Mouse (Mus musculus): Measurements from ENCODE around the gene Plcxd2. TPM values are rescaled to one million over a fixed set of nuclear protein-coding genes. Genes with fewer than 3 reads are reported as not detected.

Gene Plcxd2
- 0.93 and 1.1 TPM in 2 replicates for polyA plus RNA-seq (2015; fragmentation: Nextera tagmentation; extraction: Ambion mirVana)

DNA sequence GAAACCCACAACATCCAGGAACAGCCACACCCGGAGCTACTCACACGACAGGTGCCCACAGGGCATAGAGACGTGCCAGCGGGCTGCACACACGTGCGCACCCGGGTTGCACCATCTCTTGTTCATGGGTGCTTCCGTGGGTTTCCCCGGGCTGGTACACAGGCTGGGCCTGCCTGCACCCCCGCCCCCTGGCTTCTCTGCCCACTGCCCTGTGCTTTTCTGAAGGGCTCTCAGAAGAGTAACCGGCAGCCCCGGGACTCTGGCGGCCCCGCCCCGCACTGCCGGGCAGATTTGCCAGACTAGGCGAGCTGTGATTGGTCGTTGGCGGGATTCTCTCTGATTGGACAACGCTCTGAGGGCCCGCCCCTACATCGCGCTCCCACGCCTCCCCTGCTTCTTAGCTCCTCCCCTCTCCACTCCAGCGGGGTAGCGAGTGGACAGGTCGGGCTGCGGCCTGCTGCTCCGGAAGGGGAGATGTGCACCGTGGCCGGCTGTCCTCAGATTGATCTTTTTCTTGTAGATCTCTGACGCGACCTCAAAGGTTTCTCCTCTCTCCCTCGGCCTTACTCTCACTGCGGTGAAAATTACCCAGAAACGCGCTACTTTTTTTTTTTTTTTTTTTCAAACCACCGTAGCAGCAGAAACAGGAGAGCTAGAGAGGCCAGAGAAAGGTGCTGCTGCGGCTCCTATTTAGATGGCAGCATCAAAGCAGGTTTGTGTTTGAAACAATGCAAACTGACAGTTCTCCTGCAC is at the start of gene Plcxd2:
Gene Plcxd2, minus strand, starts transcription at position 66 of the 753 bp plus-strand sequence.
- Histone ChIP-seq H3K4me3 (ENCODE audit: low read length) (peak within 1 kb of the TSS; percentile 72), H3K9ac (ENCODE audit: low read length) (peak within 1 kb of the TSS; percentile 75), H3K27ac (ENCODE audit: low read length) (peak within 1 kb of the TSS; percentile 75), H3K27me3 (ENCODE audit: control insufficient read depth, insufficient read depth, low read depth, low read length) (no peaks in the 10 kb centered on the region), H3K9me3 (ENCODE audit: control insufficient read depth, low read length) (no peaks in the 10 kb centered on the region), H3K4me2 (ENCODE audit: low read depth, low read length) (peak within 1 kb of the TSS; percentile 98), H3K36me3 (ENCODE audit: control insufficient read depth, insufficient read depth, low read length) (no peaks in the 10 kb centered on the region), H3K4me1 (replicated peaks; ENCODE audit: control insufficient read depth, insufficient read depth, low read length) (peaks cover 11% of the 10 kb centered on the region)
- under 1% methylated on average over 39 of the region's 39 CpGs for whole genome bisulfite sequencing
- ATAC-seq (ENCODE audit: low read depth): peak; percentile 100

DNA sequence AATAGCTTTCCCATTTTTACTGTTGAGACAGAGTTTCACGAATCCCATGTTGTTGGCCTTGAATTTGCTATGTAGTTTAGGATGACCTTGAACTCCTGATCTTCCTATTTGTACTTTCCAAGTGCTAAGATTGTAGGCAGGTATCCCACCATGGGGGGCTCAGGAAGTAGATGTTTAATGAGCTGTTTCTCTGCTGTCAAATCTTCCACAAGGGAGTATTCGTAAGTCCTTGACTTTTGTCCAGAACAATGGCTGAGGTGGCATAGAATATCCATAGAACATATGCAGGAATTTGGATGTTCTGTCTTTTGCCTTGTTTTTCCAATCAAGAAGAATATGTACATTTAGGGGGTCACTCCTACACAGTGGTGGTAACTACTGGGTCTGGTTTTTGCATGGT is 36.9 kb upstream of the Plcxd2 start:
- H3K9ac ChIP-seq (ENCODE audit: low read length): no peak overlapping the region
- H3K27ac ChIP-seq (ENCODE audit: low read length): no peak overlapping the region
- no peak overlapping the region for H3K4me3 ChIP-seq (ENCODE audit: low read length)
- no peak overlapping the region for H3K4me2 ChIP-seq (ENCODE audit: low read depth, low read length)
- H3K9me3 ChIP-seq (ENCODE audit: control insufficient read depth, low read length): no peaks in the 10 kb centered on the region
- WGBS: 76% methylated on average over 2 of the region's 2 CpGs
- no peaks in the 10 kb centered on the region for H3K27me3 ChIP-seq (ENCODE audit: control insufficient read depth, insufficient read depth, low read depth, low read length)
- no peaks in the 10 kb centered on the region for H3K36me3 ChIP-seq (ENCODE audit: control insufficient read depth, insufficient read depth, low read length)
- H3K4me1 ChIP-seq (replicated peaks; ENCODE audit: control insufficient read depth, insufficient read depth, low read length): no peaks in the 10 kb centered on the region
- no peak for ATAC-seq (ENCODE audit: low read depth)

DNA sequence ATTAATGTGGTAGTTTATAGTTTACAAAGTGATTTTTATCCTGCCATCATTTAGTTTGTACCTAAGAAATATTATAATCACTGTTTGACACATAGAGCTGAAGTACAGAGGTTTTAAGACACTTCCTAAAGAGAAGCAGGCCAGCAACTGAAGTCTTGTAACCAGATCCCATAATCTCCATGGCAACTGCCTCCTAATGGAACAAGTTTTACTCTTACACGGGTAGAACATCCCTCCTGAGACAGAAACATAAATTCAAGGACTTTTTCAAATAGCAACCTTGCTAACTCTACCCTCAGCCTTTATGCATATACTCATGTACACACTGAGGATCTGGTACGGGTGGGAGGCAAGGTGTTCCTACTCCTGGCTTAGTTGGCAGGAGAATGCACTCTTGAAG is 26.2 kb upstream of the Plcxd2 start:
- 40% methylated on average over 2 of the region's 2 CpGs for WGBS
- ATAC-seq (ENCODE audit: low read depth): no peak
- no peak overlapping the region for H3K4me2 ChIP-seq (ENCODE audit: low read depth, low read length)
- H3K4me1 ChIP-seq (replicated peaks; ENCODE audit: control insufficient read depth, insufficient read depth, low read length): no peaks in the 10 kb centered on the region
- no peak overlapping the region for H3K4me3 ChIP-seq (ENCODE audit: low read length)
- no peak overlapping the region for H3K27ac ChIP-seq (ENCODE audit: low read length)
- no peaks in the 10 kb centered on the region for H3K27me3 ChIP-seq (ENCODE audit: control insufficient read depth, insufficient read depth, low read depth, low read length)
- H3K9me3 ChIP-seq (ENCODE audit: control insufficient read depth, low read length): no peaks in the 10 kb centered on the region
- no peaks in the 10 kb centered on the region for H3K36me3 ChIP-seq (ENCODE audit: control insufficient read depth, insufficient read depth, low read length)
- H3K9ac ChIP-seq (ENCODE audit: low read length): no peak overlapping the region

DNA sequence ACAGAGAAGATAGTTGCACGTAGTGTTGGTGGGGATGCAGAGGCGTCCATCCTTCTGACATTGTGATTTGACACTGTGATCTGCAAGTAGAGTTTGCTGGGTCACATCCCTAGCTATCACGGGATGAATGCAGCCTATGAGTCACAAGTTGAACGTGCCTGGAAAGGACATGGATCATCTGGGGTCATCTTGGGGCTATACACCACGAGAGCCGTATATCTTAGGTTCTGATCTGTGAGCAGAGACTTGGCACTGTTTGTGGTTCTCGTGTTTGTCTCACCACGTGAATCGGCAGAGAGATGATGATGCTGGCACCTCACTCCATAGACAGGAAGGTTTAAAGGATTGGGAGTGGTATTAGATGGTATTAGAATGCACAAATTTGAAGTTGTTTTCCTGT is 23.9 kb upstream of the Plcxd2 start:
- no peaks in the 10 kb centered on the region for H3K27me3 ChIP-seq (ENCODE audit: control insufficient read depth, insufficient read depth, low read depth, low read length)
- 60% methylated on average over 9 of the region's 9 CpGs for WGBS
- ATAC-seq (ENCODE audit: low read depth): no peak
- H3K4me3 ChIP-seq (ENCODE audit: low read length): no peak overlapping the region
- no peaks in the 10 kb centered on the region for H3K9me3 ChIP-seq (ENCODE audit: control insufficient read depth, low read length)
- no peaks in the 10 kb centered on the region for H3K4me1 ChIP-seq (replicated peaks; ENCODE audit: control insufficient read depth, insufficient read depth, low read length)
- no peak overlapping the region for H3K4me2 ChIP-seq (ENCODE audit: low read depth, low read length)
- H3K27ac ChIP-seq (ENCODE audit: low read length): no peak overlapping the region
- no peak overlapping the region for H3K9ac ChIP-seq (ENCODE audit: low read length)
- H3K36me3 ChIP-seq (ENCODE audit: control insufficient read depth, insufficient read depth, low read length): no peaks in the 10 kb centered on the region

DNA sequence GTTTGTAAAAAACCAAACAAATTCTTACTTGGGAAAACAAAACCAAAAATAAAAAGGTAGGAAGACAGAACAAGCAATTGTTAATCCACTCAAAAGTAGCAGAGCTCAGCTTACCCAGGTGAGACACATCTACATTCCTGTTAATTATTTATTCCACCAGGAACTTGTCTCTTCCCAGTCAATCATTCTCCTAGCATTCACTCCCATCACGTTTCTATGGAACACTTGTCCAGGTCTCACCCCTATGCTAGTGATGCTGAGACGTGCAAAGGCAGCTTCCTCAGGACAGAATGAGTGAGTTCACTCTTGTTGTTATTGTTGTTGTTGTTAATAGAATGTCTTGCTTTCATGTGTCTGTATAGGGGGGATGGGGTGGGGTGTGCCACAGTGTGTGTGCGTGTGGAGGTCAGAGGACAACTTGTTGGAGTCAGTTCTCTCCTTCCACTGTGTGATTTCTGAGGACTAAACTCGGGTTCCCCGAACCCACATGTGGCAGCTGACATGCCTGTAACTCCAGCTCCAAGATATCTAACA is 13.0 kb upstream of the Plcxd2 start:
- H3K27me3 ChIP-seq (ENCODE audit: control insufficient read depth, insufficient read depth, low read depth, low read length): no peaks in the 10 kb centered on the region
- no peak overlapping the region for H3K4me2 ChIP-seq (ENCODE audit: low read depth, low read length)
- H3K9me3 ChIP-seq (ENCODE audit: control insufficient read depth, low read length): no peaks in the 10 kb centered on the region
- no peaks in the 10 kb centered on the region for H3K4me1 ChIP-seq (replicated peaks; ENCODE audit: control insufficient read depth, insufficient read depth, low read length)
- no peak overlapping the region for H3K4me3 ChIP-seq (ENCODE audit: low read length)
- H3K9ac ChIP-seq (ENCODE audit: low read length): no peak overlapping the region
- no peak overlapping the region for H3K27ac ChIP-seq (ENCODE audit: low read length)
- no peak for ATAC-seq (ENCODE audit: low read depth)
- H3K36me3 ChIP-seq (ENCODE audit: control insufficient read depth, insufficient read depth, low read length): no peaks in the 10 kb centered on the region
- WGBS: 58% methylated on average over 5 of the region's 5 CpGs

DNA sequence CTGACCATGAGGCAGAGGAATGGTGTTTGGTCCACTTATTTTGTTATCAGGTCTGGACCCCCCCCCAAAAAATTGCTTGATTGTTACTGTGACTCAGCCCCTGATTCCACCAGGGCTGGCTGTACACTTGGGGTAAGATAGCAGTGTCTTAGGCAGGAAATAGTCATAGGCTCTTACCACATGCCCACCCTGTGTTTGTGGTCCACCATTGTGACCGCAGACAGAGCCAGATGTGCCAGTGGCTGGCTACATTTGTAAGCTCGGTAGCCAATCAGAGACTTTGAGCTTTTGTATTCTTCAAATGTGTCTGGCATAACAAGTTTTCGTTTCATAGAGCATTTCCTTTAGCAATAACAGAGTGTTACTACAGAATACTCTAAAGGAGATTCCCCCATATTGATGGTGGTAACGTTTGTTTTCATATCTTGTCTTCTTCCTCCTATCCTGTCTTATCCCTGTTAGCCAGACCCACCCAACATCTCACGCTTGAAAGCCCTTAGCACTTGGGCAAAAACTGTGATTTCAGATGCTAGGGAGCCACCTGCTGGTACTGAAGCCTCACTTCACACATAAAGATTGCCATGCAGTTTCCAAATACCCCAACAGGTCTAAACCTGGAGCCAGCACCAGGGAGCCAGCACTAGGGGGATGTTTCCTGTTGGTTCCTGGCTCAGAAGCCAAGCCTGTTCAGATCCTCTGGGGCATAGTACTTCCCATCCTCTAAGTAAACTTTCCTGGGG is 12.3 kb upstream of the Plcxd2 start:
- no peaks in the 10 kb centered on the region for H3K36me3 ChIP-seq (ENCODE audit: control insufficient read depth, insufficient read depth, low read length)
- H3K4me2 ChIP-seq (ENCODE audit: low read depth, low read length): no peak overlapping the region
- no peak overlapping the region for H3K27ac ChIP-seq (ENCODE audit: low read length)
- no peaks in the 10 kb centered on the region for H3K4me1 ChIP-seq (replicated peaks; ENCODE audit: control insufficient read depth, insufficient read depth, low read length)
- WGBS: 37% methylated on average over 5 of the region's 5 CpGs
- no peaks in the 10 kb centered on the region for H3K9me3 ChIP-seq (ENCODE audit: control insufficient read depth, low read length)
- H3K9ac ChIP-seq (ENCODE audit: low read length): no peak overlapping the region
- ATAC-seq (ENCODE audit: low read depth): peak; percentile 64
- H3K4me3 ChIP-seq (ENCODE audit: low read length): no peak overlapping the region
- H3K27me3 ChIP-seq (ENCODE audit: control insufficient read depth, insufficient read depth, low read depth, low read length): no peaks in the 10 kb centered on the region

DNA sequence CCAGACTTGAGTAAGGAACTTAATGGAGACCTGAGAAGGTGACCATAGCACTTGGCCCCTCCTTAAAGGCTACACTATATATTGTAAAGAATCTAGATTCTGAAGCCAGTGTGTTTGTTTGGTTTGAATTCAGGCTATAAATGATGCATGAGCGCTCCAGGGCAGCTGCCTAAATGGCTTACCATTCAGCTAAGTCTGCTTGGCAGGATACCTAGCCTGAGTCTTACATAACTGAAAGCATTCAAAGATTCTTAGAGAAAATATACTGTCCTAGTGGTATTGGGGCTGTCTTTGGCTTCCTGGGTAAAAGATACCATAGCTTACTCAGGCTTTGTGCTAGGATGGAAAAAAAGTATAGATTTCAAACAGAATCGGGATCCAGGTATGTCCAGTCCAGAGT is 11.3 kb upstream of the Plcxd2 start:
- Histone ChIP-seq H3K4me1 (replicated peaks; ENCODE audit: control insufficient read depth, insufficient read depth, low read length) (no peaks in the 10 kb centered on the region), H3K4me3 (ENCODE audit: low read length) (no peak overlapping the region), H3K36me3 (ENCODE audit: control insufficient read depth, insufficient read depth, low read length) (no peaks in the 10 kb centered on the region), H3K27me3 (ENCODE audit: control insufficient read depth, insufficient read depth, low read depth, low read length) (no peaks in the 10 kb centered on the region), H3K27ac (ENCODE audit: low read length) (no peak overlapping the region), H3K4me2 (ENCODE audit: low read depth, low read length) (no peak overlapping the region), H3K9ac (ENCODE audit: low read length) (no peak overlapping the region), H3K9me3 (ENCODE audit: control insufficient read depth, low read length) (no peaks in the 10 kb centered on the region)
- no peak for ATAC-seq (ENCODE audit: low read depth)
- 80% methylated on average over 2 of the region's 2 CpGs for WGBS

DNA sequence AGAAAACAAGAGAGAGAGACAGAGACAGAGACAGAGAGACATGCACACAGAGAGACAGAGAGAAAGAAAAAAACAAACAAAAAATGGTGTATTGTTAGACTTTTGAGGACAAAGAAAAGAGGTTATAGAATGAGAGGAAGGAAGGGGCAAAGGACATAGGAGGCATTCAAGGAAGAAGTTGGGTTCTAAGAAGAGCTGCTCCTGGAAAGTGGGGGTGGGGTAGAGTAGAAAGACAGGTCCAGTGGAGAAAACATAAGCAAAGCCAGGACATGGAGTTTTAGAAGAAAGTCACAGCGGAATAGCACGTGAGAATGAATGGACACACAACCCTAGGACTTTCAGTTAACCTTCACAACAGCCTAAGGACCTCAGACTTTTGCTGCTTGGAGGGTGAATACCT is 10.4 kb upstream of the Plcxd2 start:
- no peak overlapping the region for H3K4me3 ChIP-seq (ENCODE audit: low read length)
- H3K36me3 ChIP-seq (ENCODE audit: control insufficient read depth, insufficient read depth, low read length): no peaks in the 10 kb centered on the region
- H3K27ac ChIP-seq (ENCODE audit: low read length): no peak overlapping the region
- no peak overlapping the region for H3K4me2 ChIP-seq (ENCODE audit: low read depth, low read length)
- ATAC-seq (ENCODE audit: low read depth): no peak
- H3K4me1 ChIP-seq (replicated peaks; ENCODE audit: control insufficient read depth, insufficient read depth, low read length): no peaks in the 10 kb centered on the region
- H3K9me3 ChIP-seq (ENCODE audit: control insufficient read depth, low read length): no peaks in the 10 kb centered on the region
- 78% methylated on average over 2 of the region's 2 CpGs for WGBS
- no peak overlapping the region for H3K9ac ChIP-seq (ENCODE audit: low read length)
- H3K27me3 ChIP-seq (ENCODE audit: control insufficient read depth, insufficient read depth, low read depth, low read length): no peaks in the 10 kb centered on the region

DNA sequence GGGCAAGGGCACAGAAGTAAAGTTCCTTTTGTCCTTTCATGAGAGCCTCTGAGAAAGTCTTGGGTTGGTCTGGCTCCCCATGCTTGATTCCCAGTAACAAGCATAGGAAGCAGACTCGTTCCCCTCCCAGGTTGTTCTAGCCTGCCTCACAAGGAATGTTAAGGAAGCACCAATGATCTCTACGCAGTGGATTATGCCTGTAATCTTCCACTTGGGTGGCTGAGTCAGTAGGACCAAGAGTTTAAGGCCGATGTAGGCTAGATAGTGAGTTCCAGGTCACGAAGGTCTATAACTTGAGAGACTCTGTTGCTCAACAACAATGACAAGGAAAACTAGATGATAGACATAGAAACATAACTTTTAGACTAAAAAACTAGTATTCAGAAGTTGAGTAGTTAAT is 9.8 kb upstream of the Plcxd2 start:
- Histone ChIP-seq H3K36me3 (ENCODE audit: control insufficient read depth, insufficient read depth, low read length) (no peaks in the 10 kb centered on the region), H3K9me3 (ENCODE audit: control insufficient read depth, low read length) (no peaks in the 10 kb centered on the region), H3K4me1 (replicated peaks; ENCODE audit: control insufficient read depth, insufficient read depth, low read length) (no peaks in the 10 kb centered on the region), H3K9ac (ENCODE audit: low read length) (no peak overlapping the region), H3K27ac (ENCODE audit: low read length) (no peak overlapping the region), H3K4me2 (ENCODE audit: low read depth, low read length) (no peak overlapping the region), H3K4me3 (ENCODE audit: low read length) (no peak overlapping the region), H3K27me3 (ENCODE audit: control insufficient read depth, insufficient read depth, low read depth, low read length) (no peaks in the 10 kb centered on the region)
- ATAC-seq (ENCODE audit: low read depth): no peak
- 81% methylated on average over 4 of the region's 4 CpGs for WGBS
